Mouse (Mus musculus): Measurements from ENCODE around the gene Ano9.

The Ano9 gene

DNA sequence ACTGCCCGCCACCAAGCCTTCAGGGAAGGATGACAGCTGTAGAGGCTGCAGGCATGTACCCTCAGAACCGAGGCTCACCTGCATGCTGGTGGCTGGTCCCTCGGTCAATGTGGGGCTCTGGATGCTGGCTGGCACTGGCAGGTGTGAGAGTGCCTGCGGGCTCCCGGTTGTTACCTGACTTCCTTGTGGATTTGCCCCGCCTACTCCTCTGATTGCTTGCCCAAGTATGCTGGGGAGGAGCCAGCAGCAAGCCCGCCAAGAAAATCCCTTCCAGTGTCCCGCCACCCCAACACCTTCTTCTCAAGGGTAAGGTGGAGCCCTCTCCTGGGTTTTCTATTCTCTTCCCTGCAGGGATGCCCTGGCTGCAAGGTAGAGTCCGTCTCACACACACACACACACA lies at the start of gene Ano9:
Ano9 (minus strand) TSS at position 171 of the 400 bp plus-strand sequence.
- no peak for DNase-seq (ENCODE audit: low read depth, low spot score)

DNA sequence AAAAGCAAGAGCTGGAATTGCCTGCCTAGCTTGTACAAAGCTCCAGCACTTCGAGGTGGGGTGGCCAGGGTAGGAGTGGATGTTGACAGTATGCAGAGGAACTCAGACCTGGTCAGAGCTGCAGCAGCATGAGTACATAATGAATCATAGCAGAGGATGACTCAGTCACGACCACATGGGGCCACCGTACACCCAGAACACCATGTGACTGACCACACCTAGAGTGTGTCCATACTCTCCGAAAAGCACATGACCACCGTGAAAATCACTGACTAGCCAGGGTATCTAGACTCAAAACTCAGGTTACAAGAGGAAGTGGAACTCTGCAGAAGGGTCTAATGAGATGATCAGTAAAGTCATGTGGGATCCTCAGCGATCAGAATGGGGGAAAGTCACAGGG lies 47.2 kb upstream of the Ano9 start:
- DNase-seq (ENCODE audit: low read depth, low spot score) = peak; percentile 61

- DNase-seq (ENCODE audit: low read depth, low spot score) = no peak
These were observed 46.8 kb upstream of the Ano9 start for GRCm38 (mm10) chr7:141164397-141164796.

DNA sequence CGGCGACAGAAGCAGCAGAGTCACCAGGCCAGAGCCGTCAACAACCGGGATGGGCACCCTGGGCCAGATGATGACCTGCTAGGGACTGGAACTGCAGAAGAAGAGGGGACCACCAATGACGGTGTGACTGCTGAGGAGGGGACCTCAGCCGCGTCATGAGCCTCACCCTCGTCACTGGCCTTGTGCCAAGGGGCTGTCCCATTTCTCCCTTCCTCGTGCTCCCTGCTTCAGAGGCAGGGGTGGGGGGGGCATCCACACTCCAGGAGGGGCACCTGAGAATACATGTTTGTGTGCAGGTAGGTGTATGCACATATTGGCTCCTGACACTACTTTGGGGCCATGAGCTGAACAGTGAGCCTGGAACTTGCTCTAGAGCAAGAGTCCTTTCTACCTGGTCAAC lies 37.8 kb upstream of the Ano9 start:
- DNase-seq (ENCODE audit: low read depth, low spot score) = no peak

- DNase-seq (ENCODE audit: low read depth, low spot score) = no peak
These were observed 31.0 kb upstream of the Ano9 start for GRCm38 (mm10) chr7:141148639-141149038.

DNA sequence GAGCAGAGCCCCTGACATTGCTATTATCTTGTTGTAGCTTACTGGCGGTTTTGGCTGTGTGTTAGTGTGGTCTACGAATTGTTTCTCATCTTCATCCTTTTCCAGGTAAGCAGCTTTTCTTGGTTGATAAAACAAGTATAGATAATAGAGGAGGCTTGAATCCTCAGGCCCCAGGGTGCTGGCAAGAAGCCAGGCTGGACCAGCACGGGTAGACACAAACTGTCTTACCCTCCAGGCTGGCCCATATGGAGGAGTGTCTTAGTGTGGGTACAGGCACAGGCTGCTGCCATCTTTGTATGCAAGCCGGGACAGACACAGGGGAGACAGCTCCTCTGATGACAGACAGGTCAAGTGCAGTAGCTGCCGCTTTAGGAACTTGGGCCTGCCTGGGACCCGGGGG lies 29.4 kb upstream of the Ano9 start:
- peak; percentile 47 for DNase-seq (ENCODE audit: low read depth, low spot score)

- DNase-seq (ENCODE audit: low read depth, low spot score) = peak; percentile 60
These were observed 28.5 kb upstream of the Ano9 start for GRCm38 (mm10) chr7:141146043-141146595.

DNA sequence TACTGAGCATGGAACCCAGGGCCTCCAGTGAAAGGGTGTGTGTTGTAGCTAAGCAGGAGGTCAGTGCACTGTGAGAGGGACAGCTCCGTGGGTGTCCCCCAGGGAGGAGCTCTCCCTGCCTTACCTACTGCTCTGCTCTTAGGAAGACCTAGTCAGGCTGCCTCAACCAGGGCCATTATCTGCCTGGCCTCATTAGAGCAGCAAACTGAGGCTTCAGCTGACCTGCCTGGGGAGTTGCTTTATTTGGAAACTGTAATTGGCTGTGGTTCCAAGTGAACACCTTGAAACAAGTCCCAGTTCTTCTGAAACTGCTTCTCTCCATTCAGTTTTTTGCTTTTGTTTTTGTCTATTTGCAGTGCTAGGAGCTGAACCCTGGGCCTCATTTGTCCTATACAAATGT lies 27.8 kb upstream of the Ano9 start:
- peak; percentile 85 for DNase-seq (ENCODE audit: low read depth, low spot score)

- peak; percentile 67 for DNase-seq (ENCODE audit: low read depth, low spot score)
These were observed 27.0 kb upstream of the Ano9 start for GRCm38 (mm10) chr7:141144650-141145049.

DNA sequence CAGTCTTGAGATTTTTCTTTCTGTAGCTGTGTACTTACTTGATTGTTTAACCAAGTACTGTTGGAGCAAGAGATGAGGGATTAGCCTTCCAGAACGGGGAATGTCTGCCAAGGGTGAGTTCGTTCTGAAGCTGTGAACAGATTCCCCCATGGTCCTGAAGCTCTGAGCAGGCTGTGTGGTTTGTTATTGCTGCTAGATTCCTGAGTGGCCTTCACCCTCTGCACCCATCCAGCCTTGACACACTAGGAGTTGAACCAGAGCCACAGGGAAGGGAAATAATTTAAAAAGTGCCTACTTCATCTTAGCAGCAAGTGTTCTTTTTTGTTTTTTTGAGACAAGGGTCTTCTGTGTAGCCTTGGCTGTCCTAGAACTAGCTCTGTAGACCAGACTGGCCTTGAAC lies 26.3 kb upstream of the Ano9 start:
- DNase-seq (ENCODE audit: low read depth, low spot score) = no peak

DNA sequence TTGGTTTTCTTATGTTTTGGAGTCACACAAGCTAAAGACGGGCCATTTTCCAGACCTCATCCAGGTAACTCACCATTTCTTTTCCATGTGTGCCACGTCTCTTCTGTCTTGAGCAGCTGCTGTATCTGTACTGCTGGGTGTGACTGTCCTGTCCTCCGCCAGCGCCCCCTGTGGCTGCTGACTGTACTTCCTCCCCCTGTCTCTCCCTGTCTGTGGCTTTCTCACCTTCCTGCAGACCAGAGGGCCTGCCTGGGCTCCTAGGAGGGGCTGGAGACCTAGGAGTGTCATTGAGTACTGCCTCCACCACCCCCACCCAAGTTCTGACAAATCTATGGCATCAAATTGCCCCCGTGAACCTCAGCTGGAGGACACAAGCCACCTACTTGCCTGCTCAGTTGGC lies 25.5 kb upstream of the Ano9 start:
- DNase-seq (ENCODE audit: low read depth, low spot score) = peak; percentile 48

DNA sequence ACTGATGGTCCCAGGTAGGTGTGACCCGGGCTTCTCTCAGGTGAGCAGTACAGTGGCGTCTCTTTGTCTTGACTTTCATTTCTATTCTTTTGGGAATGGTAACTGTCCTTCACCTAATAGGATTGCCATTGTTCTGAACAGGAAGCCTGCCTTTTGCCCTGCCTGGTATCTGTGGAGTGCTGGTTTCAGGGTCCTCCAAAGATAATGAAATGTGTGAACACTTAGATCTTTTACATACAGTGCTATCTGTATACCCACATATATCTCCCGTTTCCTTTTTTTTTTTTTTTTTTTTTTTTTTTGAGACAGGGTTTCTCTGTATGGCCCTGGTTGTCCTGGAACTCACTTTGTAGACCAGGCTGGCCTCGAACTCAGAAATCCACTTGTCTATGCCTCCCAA lies 23.7 kb upstream of the Ano9 start:
- DNase-seq (ENCODE audit: low read depth, low spot score) = no peak

- no peak for DNase-seq (ENCODE audit: low read depth, low spot score)
These were observed 14.5 kb upstream of the Ano9 start for GRCm38 (mm10) chr7:141131904-141132755.

DNA sequence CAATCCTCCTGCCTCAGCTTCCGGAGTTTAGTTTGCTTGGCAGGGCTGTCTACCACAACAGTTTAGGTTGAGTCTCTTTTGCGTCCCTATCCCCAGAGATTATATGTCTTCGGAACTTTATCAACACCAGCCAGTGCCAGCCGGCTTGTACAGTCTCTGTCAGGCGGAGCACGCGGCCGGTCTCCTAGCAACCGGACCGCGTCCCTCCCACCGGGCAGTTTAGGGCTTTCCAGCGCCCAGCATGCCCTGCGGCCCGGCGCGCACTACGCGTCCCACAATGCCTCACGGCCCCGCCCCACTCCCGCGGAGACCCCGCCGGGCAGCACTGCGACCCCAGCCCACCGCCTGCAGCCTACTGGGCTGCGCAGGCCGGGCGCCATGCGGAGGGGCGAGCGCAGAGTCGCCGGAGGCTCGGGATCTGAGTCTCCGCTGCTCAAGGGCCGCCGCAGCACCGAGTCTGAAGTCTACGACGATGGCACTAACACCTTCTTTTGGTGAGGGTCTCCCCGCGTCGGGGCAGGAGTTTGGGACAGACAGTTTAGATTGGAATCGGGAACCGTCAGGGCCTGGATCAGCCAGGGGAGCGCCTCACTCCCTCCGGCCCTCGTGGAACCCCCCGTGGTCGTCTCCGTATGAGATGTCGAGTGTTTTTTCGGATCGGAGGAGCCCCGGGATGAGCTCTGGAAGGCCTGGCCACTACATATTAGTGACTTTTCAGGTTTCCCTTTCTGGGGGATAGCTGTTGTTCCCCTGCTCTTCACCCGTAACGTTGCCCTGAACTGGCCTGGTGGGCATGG lies 13.6 kb upstream of the Ano9 start:
- DNase-seq (ENCODE audit: low read depth, low spot score) = peak; percentile 95

GRCm38 (mm10) chr7:141123517-141123856 lies 5.9 kb upstream of the Ano9 start:
- no peak for DNase-seq (ENCODE audit: low read depth, low spot score)

GRCm38 (mm10) chr7:141122689-141123516 lies 5.3 kb upstream of the Ano9 start:
- DNase-seq (ENCODE audit: low read depth, low spot score) = peak; percentile 98

DNA sequence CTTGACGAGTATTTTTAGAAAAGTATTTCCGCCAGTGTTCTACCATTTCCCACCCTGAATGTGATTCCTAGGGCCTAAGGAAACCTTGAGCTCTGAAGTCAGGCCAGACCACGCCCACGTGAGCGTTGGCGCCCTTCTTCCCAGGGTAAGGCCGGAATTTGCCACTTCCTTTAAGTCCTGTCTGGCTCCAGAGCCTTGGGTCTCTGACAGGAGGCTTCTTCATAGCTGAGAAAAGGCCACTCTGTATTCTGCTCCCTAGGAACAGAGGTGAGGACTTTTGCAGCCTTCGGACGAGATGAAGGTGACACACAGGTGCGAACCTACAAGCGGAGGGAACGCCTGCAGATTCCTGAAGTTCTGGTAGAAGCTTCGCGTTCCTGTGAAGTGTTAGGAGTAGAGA lies 4.6 kb upstream of the Ano9 start, which contains the start of gene Ptdss2:
Ptdss2 (plus strand) TSS at position 138 of the 400 bp plus-strand sequence.
- no peak for DNase-seq (ENCODE audit: low read depth, low spot score)

DNA sequence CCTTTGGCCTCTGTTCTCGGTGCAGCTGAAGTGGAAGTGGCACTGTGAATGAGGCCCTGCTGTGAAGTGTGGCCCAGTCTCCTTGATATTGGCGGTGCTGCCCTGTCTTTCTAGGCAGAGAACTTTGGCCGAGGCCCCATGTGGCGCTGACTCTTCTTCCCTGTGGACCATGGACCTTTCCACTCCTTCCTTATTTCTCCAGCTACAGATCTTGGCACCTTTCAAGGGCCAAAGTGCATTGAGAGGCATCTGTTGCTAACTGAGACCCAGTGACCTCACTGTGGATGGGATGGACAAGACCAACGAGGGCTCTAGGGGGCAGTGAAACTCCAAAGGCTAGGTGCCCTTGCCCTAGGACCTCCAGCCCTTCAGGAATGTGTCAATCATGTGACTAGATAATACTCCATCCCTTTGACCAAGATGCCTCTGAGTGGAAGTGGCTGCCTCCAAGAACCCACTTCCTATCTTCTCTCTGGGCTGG lies 3.5 kb upstream of the Ano9 start:
- no peak for DNase-seq (ENCODE audit: low read depth, low spot score)

DNA sequence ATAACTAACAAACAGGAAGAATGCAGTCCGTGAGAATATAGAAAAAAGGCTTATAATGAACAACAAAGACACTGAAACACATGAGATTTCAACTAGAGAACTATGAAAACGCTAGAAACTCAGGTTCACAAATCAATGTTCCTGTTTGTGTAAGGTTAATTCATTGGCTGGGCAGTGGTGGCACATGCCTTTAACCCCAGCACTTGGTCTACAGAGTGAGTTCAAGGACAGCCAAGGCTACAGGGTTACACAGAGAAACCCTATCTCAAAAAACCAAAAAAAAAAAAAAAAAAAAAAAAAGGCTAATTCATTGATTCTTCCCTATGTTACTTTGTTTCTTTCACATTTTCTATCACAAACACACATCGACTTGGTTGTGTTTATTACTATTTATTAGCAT lies 3.0 kb upstream of the Ano9 start:
- DNase-seq (ENCODE audit: low read depth, low spot score) = no peak

GRCm38 (mm10) chr7:141119487-141119886 lies 1.9 kb upstream of the Ano9 start:
- peak; percentile 22 for DNase-seq (ENCODE audit: low read depth, low spot score)

DNA sequence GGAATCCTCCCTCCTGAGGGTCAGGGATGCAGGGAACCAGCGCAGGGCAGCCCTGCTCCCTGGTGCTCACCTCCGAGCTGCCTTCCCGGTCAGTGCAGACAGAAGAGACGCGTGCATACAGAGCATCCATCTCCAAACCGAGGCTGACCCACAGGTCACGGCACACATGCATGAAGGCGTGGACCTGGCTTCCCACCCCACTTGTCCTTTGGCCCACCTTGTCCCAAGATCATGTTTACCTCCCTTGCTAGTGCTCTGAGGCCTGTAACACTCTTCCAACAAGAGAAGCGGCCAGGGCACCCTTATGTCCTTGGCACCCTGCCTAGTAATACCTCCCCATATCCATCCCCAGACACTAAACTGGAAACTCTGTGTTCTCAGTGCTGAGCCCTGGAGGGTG lies 1.7 kb downstream of the Ano9 start:
- no peak for DNase-seq (ENCODE audit: low read depth, low spot score)

DNA sequence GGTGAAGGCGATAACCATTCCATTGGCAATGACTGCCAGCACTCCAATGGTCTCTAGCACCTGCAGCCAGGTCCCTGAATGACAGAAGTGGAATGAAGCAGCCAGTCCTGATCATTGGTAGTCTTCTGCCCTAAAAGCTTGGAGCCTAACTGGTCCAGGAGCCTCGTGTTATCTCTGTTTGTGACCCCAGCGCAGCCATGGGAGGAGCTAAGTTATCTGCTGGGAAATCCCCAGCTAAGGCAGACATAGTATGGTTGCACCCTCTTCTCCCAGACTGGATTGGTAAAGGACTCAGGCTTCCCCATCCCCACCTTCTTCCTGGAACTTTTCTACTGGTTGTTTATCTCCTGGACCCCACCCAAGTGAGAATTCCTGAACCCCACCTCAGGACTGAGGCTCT lies 14.4 kb downstream of the Ano9 start:
- DNase-seq (ENCODE audit: low read depth, low spot score) = no peak
